ENCODE assay signal across 14 mouse cellular contexts in genomic region chr5:74905504-74906061, GRCm38 (mm10).
DNase-seq lines count a peak whose midpoint lies in the region; ATAC-seq and TF ChIP-seq lines count a peak whose summit lies in the region.
"Had no signal": no experiment of that assay in that cellular context is flagged by ENCODE, and none has a peak within 500 bp of the region (broad histone marks: within the 10 kb centered on the region; RNA-seq: fewer than 3 reads in every experiment).

No protein-coding gene starts in this region.

- peaks cover 5% of the 10 kb centered on the region; the same call in 1 of the 2 replicates for H3K9me3 ChIP-seq in heart, embryonic 12.5 days (replicated peaks)
- no peaks in the 10 kb centered on the region for H3K9me3 ChIP-seq in liver, postnatal 0 days (ENCODE audit: low read length)
- H3K9me3 ChIP-seq in liver, embryonic 14.5 days (ENCODE audit: control insufficient read depth, low read length) = no peaks in the 10 kb centered on the region

- 5% methylated on average over 7 of the region's 7 CpGs for WGBS in heart, embryonic 12.5 days
- WGBS in liver, postnatal 0 days (ENCODE audit: insufficient replicate concordance) = 24% methylated on average over 7 of the region's 7 CpGs
- 10% methylated on average over 7 of the region's 7 CpGs for WGBS in liver, embryonic 14.5 days (ENCODE audit: insufficient replicate concordance)

- TF ChIP-seq CTCF in liver, postnatal 0 days (IDR thresholded peaks at IDR 0.05; ENCODE audit: low read depth) = no peak
- no peak for TF ChIP-seq CTCF in liver, embryonic 14.5 days (IDR thresholded peaks at IDR 0.05; ENCODE audit: low read depth)

- 0 out of 2 replicates have a peak overlapping the region, but pooled peaks have one; percentile 35 for H3K27ac ChIP-seq in heart, embryonic 12.5 days (ENCODE audit: poor library complexity, severe bottlenecking)
- no peak overlapping the region for H3K27ac ChIP-seq in liver, postnatal 0 days (ENCODE audit: low read depth)
- no peak overlapping the region for H3K27ac ChIP-seq in liver, embryonic 14.5 days
- H3K27ac ChIP-seq: forebrain, embryonic 12.5 days had no signal

- DNase-seq in heart, adult 8-10 months (ENCODE audit: low spot score) = no peak
- peak; percentile 34 for DNase-seq in liver
- no peak for DNase-seq in liver, postnatal 0 days
- DNase-seq in embryo, embryonic 11.5 days (ENCODE audit: low read depth, low spot score) = peak; percentile 23
- no peak for DNase-seq in liver, embryonic 14.5 days (ENCODE audit: low read depth in 3 of 3, low spot score in 3 of 3)
- DNase-seq in gastrocnemius, adult 8-10 months (ENCODE audit: low spot score in 2 of 2) = no peak
- DNase-seq in right cerebral cortex, postnatal 36 days (ENCODE audit: low spot score in 2 of 2) = no peak
- DNase-seq: adrenal gland, adult 8-10 months; gastrocnemius, postnatal 10 days; right cerebral cortex, postnatal 4 days; thymus, adult 18-20 months had no signal

- peak; percentile 77 for ATAC-seq in heart, embryonic 12.5 days (ENCODE audit: insufficient number of reproducible peaks, low FRiP score)
- ATAC-seq in liver, postnatal 0 days = no peak
- ATAC-seq in liver, embryonic 14.5 days (ENCODE audit: insufficient read depth) = peak; percentile 47; the same call in 1 of the 2 replicates
- ATAC-seq: inflammation-experienced regulatory T-cells, adult 6 months had no signal

- no peaks in the 10 kb centered on the region for H3K27me3 ChIP-seq in heart, embryonic 12.5 days (replicated peaks)
- H3K27me3 ChIP-seq in liver, postnatal 0 days (ENCODE audit: insufficient read depth, low read length) = no peaks in the 10 kb centered on the region
- H3K27me3 ChIP-seq in liver, embryonic 14.5 days (ENCODE audit: control insufficient read depth, insufficient read depth, low read length) = no peaks in the 10 kb centered on the region
- H3K27me3 ChIP-seq: forebrain, embryonic 12.5 days had no signal

- H3K36me3 ChIP-seq in heart, embryonic 12.5 days = no peaks in the 10 kb centered on the region
- H3K36me3 ChIP-seq in liver, postnatal 0 days (replicated peaks; ENCODE audit: insufficient read depth, low read length) = no peaks in the 10 kb centered on the region
- no peaks in the 10 kb centered on the region for H3K36me3 ChIP-seq in liver, embryonic 14.5 days (replicated peaks; ENCODE audit: control insufficient read depth, insufficient read depth, low read depth)
- H3K36me3 ChIP-seq: forebrain, embryonic 12.5 days had no signal

- no peak overlapping the region for H3K9ac ChIP-seq in heart, embryonic 12.5 days
- H3K9ac ChIP-seq in liver, postnatal 0 days (replicated peaks) = no peak overlapping the region
- no peak overlapping the region for H3K9ac ChIP-seq in liver, embryonic 14.5 days (replicated peaks)
- H3K9ac ChIP-seq: forebrain, embryonic 12.5 days had no signal

- H3K4me1 ChIP-seq in heart, embryonic 12.5 days (replicated peaks) = peaks cover 23% of the 10 kb centered on the region
- no peaks in the 10 kb centered on the region for H3K4me1 ChIP-seq in liver, postnatal 0 days (ENCODE audit: insufficient read depth)
- peaks cover 0 to 4% of the 10 kb centered on the region in 2 experiments; a peak in 2 of 4 replicates for H3K4me1 ChIP-seq in liver, embryonic 14.5 days (replicated peaks; ENCODE audit: control insufficient read depth in 2 of 2, insufficient read depth in 2 of 2, low read length in 1 of 2)
- H3K4me1 ChIP-seq: forebrain, embryonic 12.5 days had no signal

- no peak for TF ChIP-seq EP300 in liver, postnatal 0 days (IDR thresholded peaks at IDR 0.05; ENCODE audit: low read depth)
- TF ChIP-seq EP300 in liver, embryonic 14.5 days (IDR thresholded peaks at IDR 0.05; ENCODE audit: low read depth) = no peak

- H3K4me2 ChIP-seq in heart, embryonic 12.5 days = peak overlapping the region; percentile 23; the same call in 1 of the 2 replicates
- H3K4me2 ChIP-seq in liver, postnatal 0 days (ENCODE audit: low read depth, low read length) = no peak overlapping the region
- H3K4me2 ChIP-seq in liver, embryonic 14.5 days (ENCODE audit: low read depth) = no peak overlapping the region
- H3K4me2 ChIP-seq: forebrain, embryonic 12.5 days had no signal

- no peak overlapping the region for H3K4me3 ChIP-seq in heart, embryonic 12.5 days
- no peak overlapping the region for H3K4me3 ChIP-seq in liver, postnatal 0 days (ENCODE audit: low read depth, low read length)
- no peak overlapping the region for H3K4me3 ChIP-seq in liver, embryonic 14.5 days (ENCODE audit: insufficient read depth in 1 of 2, low read depth in 2 of 2, low read length in 2 of 2)
- H3K4me3 ChIP-seq: forebrain, embryonic 12.5 days had no signal

Comparison
In these comparisons a context has a peak if more than half of its experiments do, and no peak if none do; other contexts are left out.
1. DNase-seq: peak in liver (single experiment) and embryo, embryonic 11.5 days (single experiment); none in heart, adult 8-10 months (single experiment), liver, postnatal 0 days (single experiment), liver, embryonic 14.5 days (0 of 3), gastrocnemius, adult 8-10 months (0 of 2) and right cerebral cortex, postnatal 36 days (0 of 2).